Mouse (Mus musculus): Measurements from ENCODE around the gene Nhsl1. TPM values are rescaled to one million over a fixed set of nuclear protein-coding genes. Genes with fewer than 3 reads are reported as not detected.
A peak's percentile ranks its signal among the peaks of the same experiment; 100 is the strongest.

Gene Nhsl1
- polyA plus RNA-seq, 1 experiment = 0.29 TPM

DNA sequence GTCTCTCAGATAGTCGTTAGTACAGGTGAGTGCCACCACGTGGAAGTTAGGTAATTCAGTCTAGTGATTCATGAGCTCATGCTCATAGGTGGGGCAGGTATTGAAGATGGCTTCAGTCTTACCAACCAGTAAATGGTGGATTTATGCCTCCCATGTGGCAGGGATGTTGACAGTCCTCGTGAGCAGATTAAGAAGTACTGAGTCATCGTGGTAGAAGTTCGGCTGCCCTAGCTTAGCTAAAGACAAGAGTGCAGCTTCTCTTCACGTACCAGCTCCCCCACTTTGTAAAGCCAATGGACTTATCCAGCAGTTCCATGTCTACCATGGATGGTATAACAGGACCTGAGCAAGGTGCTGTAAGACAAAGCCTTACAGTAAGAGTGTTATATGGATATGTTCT is 46.6 kb downstream of the Nhsl1 start:
- peaks cover 5% of the 10 kb centered on the region; the same call in 1 of the 2 replicates for H3K9me3 ChIP-seq
- TF ChIP-seq GATA1 (IDR thresholded peaks at IDR 0.05; ENCODE audit: borderline replicate concordance, low read length) = no peak
- TF ChIP-seq FLI1 (IDR thresholded peaks at IDR 0.05; ENCODE audit: low read length) = no peak
- H3K4me3 ChIP-seq (replicated peaks) = peak overlapping the region; percentile 12
- H3K36me3 ChIP-seq (replicated peaks; ENCODE audit: low read length) = no peaks in the 10 kb centered on the region
- peaks cover 6% of the 10 kb centered on the region for H3K4me1 ChIP-seq
- no peaks in the 10 kb centered on the region for H3K27me3 ChIP-seq (replicated peaks)

DNA sequence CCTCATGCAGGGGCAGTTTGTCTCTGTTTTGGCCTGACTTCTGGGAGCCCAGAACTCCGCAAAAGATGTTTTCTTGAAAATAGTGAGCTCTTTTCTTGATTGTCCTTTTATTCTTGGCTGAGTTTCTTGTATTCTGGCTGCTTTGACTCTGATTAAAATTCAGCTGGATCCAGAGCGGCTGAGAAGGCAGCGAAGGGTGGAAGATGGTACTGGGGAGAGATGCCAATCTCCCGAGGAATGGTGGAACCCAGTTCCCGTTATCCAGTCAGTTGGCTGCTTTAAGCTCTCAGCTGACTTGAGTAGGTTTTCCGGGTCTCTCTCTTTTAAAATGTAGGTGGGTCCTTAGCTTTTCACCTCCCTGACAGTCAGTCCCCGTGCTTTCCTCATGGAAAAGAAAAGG is 47.9 kb downstream of the Nhsl1 start:
- Histone ChIP-seq H3K4me3 (replicated peaks) (no peak overlapping the region), H3K4me1 (peaks cover 6% of the 10 kb centered on the region), H3K9me3 (peaks cover 5% of the 10 kb centered on the region; the same call in 1 of the 2 replicates), H3K27me3 (replicated peaks) (no peaks in the 10 kb centered on the region), H3K36me3 (replicated peaks; ENCODE audit: low read length) (no peaks in the 10 kb centered on the region)
- TF ChIP-seq GATA1 (IDR thresholded peaks at IDR 0.05; ENCODE audit: borderline replicate concordance, low read length) = no peak
- TF ChIP-seq FLI1 (IDR thresholded peaks at IDR 0.05; ENCODE audit: low read length) = no peak

DNA sequence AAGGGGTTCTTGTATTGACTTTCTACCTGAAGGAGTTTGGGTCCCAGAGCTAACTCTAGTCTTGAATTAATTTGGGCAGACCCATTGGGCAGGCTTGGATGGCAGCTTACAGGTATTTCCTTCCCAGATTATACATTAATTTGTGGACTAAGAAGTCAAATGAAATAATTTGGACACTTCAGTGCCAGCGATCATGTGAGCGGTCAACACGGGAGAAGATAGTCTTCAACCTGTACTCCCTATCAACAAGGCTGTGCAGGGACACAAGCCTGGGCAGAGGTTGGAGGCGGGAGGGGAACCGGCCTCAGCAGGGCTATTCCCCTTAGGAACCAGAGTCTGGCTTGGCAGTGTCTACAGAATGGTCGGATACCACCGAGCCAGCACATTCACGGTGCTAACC is 49.3 kb downstream of the Nhsl1 start:
- peaks cover 5% of the 10 kb centered on the region; the same call in 1 of the 2 replicates for H3K9me3 ChIP-seq
- TF ChIP-seq FLI1 (IDR thresholded peaks at IDR 0.05; ENCODE audit: low read length) = no peak
- no peak for TF ChIP-seq GATA1 (IDR thresholded peaks at IDR 0.05; ENCODE audit: borderline replicate concordance, low read length)
- no peaks in the 10 kb centered on the region for H3K27me3 ChIP-seq (replicated peaks)
- no peaks in the 10 kb centered on the region for H3K36me3 ChIP-seq (replicated peaks; ENCODE audit: low read length)
- peaks cover 6% of the 10 kb centered on the region for H3K4me1 ChIP-seq
- no peak overlapping the region for H3K4me3 ChIP-seq (replicated peaks)

DNA sequence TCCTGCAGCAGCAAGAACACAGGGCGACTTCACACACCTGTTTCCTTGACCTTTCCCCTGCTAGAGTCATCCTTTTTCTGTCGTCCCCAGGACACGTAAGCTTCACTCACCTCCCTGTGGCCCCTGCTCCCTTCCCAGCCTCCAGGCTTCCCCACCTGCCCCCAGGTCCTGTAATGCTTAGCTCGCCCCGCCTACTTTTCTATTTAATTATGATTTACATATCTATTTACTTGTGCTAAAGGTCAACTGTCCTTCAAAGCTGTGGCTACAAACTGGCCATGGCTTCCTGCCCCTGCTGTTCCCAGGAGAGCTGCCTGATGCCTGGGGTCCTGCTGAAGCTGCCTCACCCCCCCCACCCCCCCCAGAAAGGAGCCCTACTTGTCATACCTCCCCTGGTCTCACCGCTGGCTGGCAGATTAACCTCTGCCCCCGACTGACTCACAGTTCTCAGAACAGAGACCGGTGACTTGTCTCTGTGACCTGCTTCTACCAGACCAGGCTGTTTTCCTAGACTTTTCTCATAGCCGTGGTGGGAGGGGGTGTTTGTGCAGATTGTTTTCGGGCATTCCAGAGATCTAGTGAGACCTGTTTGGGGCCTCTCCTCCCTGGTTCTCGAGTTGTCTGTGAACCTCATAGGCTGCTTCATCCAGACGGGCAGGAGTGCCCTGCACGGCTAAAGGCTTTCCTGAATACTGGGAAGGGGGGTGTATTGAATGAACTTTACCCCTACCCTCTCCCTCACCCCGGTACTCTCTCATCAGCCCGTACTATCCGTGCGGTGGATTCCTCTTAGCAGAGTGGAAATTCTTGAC is 51.9 kb downstream of the Nhsl1 start:
- no peaks in the 10 kb centered on the region for H3K36me3 ChIP-seq (replicated peaks; ENCODE audit: low read length)
- peaks cover 1% of the 10 kb centered on the region for H3K4me1 ChIP-seq
- H3K4me3 ChIP-seq (replicated peaks) = no peak overlapping the region
- TF ChIP-seq GATA1 (IDR thresholded peaks at IDR 0.05; ENCODE audit: borderline replicate concordance, low read length) = no peak
- no peak for TF ChIP-seq FLI1 (IDR thresholded peaks at IDR 0.05; ENCODE audit: low read length)
- H3K27me3 ChIP-seq (replicated peaks) = no peaks in the 10 kb centered on the region
- H3K9me3 ChIP-seq = no peaks in the 10 kb centered on the region

DNA sequence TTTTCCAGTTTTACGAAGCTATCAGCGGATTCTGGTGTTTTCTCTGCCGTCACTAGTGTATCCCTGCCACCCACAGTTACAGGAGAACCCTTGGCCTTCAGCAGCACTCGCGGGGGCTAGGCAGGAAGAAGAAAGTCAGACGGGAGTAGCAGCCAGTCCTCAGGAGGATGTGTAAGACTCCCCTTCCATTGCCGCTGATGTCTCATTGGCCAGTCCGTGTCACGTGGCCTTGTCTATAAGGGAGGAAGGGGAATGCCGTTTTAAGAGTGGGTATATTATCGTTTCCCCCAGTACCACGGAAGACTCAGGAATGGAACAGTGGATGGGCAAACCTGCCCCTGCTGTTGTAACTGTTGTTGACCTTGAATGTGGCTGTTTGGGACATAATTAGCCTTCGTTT is 53.1 kb downstream of the Nhsl1 start:
- H3K36me3 ChIP-seq (replicated peaks; ENCODE audit: low read length) = no peaks in the 10 kb centered on the region
- no peaks in the 10 kb centered on the region for H3K4me1 ChIP-seq
- TF ChIP-seq FLI1 (IDR thresholded peaks at IDR 0.05; ENCODE audit: low read length) (no peak), GATA1 (IDR thresholded peaks at IDR 0.05; ENCODE audit: borderline replicate concordance, low read length) (no peak)
- no peaks in the 10 kb centered on the region for H3K27me3 ChIP-seq (replicated peaks)
- H3K9me3 ChIP-seq = no peaks in the 10 kb centered on the region
- H3K4me3 ChIP-seq (replicated peaks) = no peak overlapping the region

DNA sequence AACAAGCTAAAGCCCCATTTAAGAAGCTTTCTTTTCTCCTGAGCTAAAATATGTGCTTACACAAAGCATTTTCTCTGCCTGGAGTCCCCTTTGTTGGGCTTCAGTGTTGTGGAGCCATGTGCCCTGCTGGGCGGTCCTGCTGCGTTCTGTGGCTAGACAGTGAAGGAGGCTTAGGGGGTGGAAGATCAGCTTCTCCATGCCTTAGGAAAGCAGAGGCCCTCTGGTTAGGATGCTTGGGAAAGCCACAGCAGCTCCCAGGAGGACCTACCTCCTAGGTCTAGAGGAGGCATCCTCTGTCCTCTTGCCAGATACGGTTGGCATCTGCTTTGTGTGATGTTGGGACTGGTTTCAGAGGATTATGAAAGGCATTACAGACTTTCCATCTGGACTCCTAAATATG is 56.5 kb downstream of the Nhsl1 start:
- no peak for TF ChIP-seq FLI1 (IDR thresholded peaks at IDR 0.05; ENCODE audit: low read length)
- Histone ChIP-seq H3K27me3 (replicated peaks) (no peaks in the 10 kb centered on the region), H3K9me3 (0 out of 2 replicates have a peak, but pooled peaks cover 2% of the 10 kb centered on the region), H3K4me1 (no peaks in the 10 kb centered on the region), H3K36me3 (replicated peaks; ENCODE audit: low read length) (no peaks in the 10 kb centered on the region), H3K4me3 (replicated peaks) (no peak overlapping the region)

DNA sequence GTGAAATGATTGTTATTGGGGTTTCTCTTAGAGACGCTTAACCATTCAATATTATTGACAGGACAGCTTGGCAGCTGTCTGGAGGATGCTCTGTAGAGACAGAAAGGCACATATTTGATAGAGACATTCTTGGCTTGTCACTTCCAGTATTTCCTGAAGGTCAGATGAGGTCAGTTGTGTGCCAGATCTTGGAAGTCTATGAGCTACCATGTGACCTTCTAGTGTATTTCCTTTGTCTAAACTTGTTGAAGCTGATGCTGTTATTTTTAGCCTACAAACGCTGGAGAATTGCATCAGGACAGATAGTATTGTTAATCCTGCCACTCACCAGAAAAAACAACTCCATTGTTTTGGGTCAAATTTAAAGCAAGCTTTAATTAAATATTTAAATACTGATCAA is 66.0 kb downstream of the Nhsl1 start:
- no peak for TF ChIP-seq GATA1 (IDR thresholded peaks at IDR 0.05; ENCODE audit: borderline replicate concordance, low read length)
- Histone ChIP-seq H3K36me3 (replicated peaks; ENCODE audit: low read length) (no peaks in the 10 kb centered on the region), H3K4me3 (replicated peaks) (no peak overlapping the region), H3K9me3 (no peaks in the 10 kb centered on the region), H3K4me1 (peaks cover 9% of the 10 kb centered on the region; the same call in 1 of the 2 replicates), H3K27me3 (replicated peaks) (peaks cover 3% of the 10 kb centered on the region)

DNA sequence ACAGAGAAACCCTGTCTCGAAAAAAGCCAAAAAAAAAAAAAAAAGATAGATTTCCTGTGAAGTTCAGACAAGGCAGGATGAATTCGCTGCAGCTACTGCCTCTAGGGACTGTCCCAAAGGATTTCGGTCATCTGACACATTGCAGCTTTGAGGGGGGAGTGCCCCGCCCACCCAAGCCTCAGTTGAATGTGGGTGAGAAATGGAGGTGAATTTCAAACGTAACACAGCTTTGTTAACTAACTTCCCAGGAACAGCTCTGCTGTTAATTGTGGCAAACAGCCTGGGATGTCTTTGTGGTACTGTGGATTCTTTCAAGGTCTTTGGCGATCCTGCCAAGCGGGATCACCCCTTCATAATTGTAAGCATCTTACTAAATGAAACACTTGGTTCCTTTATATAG is 67.4 kb downstream of the Nhsl1 start:
- TF ChIP-seq FLI1 (IDR thresholded peaks at IDR 0.05; ENCODE audit: low read length) (no peak), GATA1 (IDR thresholded peaks at IDR 0.05; ENCODE audit: borderline replicate concordance, low read length) (no peak)

DNA sequence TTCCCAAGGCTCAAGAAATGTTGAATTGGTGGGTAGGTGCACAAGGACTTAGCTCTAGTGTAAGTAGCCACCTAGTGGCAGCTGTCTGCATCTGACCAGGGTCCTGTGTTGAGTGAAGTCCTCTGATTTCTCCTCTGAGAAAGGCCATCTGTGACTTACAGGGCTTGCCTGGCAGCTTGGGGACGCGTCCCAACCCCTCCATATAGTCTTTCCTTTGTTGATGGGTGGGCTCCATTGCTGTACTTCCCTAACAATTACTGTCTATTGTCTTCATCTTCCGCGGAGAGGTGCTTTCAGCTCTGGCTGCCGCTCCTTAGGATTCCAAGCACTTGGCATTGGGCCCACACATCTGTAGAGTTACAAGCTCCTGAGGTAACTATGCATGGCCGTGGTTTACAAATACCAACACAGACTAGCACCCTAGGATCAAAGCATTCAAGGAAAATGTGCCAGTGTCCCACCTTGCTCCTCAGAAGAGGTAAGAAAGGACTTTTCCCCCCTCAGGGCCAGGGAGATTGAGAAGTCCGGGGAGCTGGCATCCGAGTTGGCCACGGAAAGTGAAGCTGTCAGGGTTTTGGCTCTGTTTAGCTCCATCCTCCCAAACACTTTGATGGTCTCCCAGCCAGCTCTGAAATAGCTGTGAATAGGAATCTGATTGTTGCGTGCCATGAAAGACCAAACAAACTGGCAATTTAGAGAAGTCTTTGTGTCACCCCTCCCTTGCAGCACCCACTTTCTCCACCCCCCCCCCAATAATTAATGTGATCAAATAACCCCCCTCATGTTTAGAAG is 70.2 kb downstream of the Nhsl1 start:
- Histone ChIP-seq H3K27me3 (replicated peaks) (peaks cover 3% of the 10 kb centered on the region), H3K4me3 (replicated peaks) (no peak overlapping the region), H3K36me3 (replicated peaks; ENCODE audit: low read length) (no peaks in the 10 kb centered on the region), H3K9me3 (no peaks in the 10 kb centered on the region), H3K4me1 (peaks cover 9% of the 10 kb centered on the region)
- TF ChIP-seq FLI1 (IDR thresholded peaks at IDR 0.05; ENCODE audit: low read length) = no peak
- no peak for TF ChIP-seq GATA1 (IDR thresholded peaks at IDR 0.05; ENCODE audit: borderline replicate concordance, low read length)

More for the DNA sequence above, 67.4 kb downstream of the Nhsl1 start:
- peaks cover 3% of the 10 kb centered on the region for H3K27me3 ChIP-seq (replicated peaks)
- H3K9me3 ChIP-seq = no peaks in the 10 kb centered on the region
- peaks cover 9% of the 10 kb centered on the region; the same call in 1 of the 2 replicates for H3K4me1 ChIP-seq
- H3K4me3 ChIP-seq (replicated peaks) = no peak overlapping the region
- no peaks in the 10 kb centered on the region for H3K36me3 ChIP-seq (replicated peaks; ENCODE audit: low read length)

DNA sequence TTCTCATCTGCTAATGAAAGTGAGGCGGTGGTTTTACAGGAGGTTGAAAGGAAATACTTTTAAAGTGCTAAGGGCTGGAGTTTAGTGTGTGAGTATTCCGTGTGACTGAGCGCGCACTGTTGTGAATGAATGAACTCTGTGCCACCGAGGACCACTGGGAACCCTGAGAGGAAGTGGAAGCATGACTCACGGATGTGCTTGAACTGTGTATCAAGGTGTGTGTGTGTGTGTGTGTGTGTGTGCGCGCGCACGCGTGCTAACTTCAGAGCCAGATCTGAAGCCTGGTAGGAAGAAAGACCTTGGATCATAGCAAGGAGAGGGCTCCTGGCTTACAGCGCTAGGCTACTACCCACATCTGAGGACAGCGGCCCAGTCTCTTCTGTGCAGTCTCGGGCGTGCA is 71.2 kb downstream of the Nhsl1 start:
- H3K36me3 ChIP-seq (replicated peaks; ENCODE audit: low read length) = no peaks in the 10 kb centered on the region
- peaks cover 3% of the 10 kb centered on the region for H3K27me3 ChIP-seq (replicated peaks)
- H3K4me3 ChIP-seq (replicated peaks) = no peak overlapping the region
- no peak for TF ChIP-seq GATA1 (IDR thresholded peaks at IDR 0.05; ENCODE audit: borderline replicate concordance, low read length)
- no peak for TF ChIP-seq FLI1 (IDR thresholded peaks at IDR 0.05; ENCODE audit: low read length)
- H3K4me1 ChIP-seq = peaks cover 5% of the 10 kb centered on the region
- no peaks in the 10 kb centered on the region for H3K9me3 ChIP-seq

Measured in megakaryocyte, embryonic 14.5 days (primary cell).